Mouse (Mus musculus) megakaryocyte, embryonic 14.5 days (primary cell): Measurements from ENCODE around the gene Bex1.

Experiments used
- FLI1 ChIP-seq: IDR thresholded peaks from 2 replicates; pipeline ENCODE4 v1.6.1; 2012; ENCODE audit warnings: low read length, inconsistent platforms, mixed read lengths
- GATA1 ChIP-seq: IDR thresholded peaks from 3 replicates; pipeline ENCODE4 v1.6.1; 2012; ENCODE audit warnings: mixed read lengths, low read length, inconsistent platforms, borderline replicate concordance

DNA sequence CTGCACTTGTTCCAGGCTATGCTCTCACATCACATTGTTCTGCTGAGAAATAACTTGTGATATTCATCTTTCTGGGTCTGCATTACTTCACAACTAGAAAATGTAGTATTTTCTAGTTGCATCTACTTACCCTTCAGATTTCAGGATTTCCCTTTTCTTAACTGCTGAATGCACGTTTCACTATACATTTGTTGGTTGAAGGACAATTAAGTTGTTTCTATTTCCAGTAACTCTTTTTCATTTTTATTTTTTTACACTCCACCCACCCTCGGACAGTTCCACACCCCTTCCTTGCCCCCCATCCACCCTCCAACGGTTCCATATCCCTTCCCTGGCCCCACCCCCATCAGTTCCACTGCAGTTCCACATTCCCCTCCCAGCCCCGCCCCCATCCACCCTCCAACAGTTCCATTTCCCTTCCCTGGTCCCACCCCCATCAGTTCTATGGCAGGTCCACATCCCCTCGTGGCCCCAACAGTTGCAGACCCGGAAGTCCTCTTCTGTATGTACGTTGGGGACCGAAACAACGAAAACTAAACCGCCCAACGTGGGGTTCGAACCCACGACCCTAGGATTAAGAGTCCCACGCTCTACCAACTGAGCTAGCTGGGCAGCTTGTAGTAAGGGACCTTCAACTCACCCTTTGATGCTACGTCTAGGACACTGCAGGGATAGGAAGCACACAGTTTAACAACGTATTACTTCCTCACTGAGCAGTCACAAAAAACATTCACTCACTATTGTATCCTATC lies 19.9 kb downstream of the Bex1 start:
- TF ChIP-seq FLI1 (no peak), GATA1 (no peak)
